Mouse (Mus musculus) bone marrow macrophage, adult 2 months (primary cell): ENCODE results near the gene Mdm2.
"Not testable (repeated sequence)": the region's sequence is repeated elsewhere in the genome, so short reads cannot be mapped to it uniquely, and the experiment has no call there.

ENCODE experiments used
- CTCF ChIP-seq: IDR thresholded peaks from 2 replicates; pipeline ENCODE4 v1.5.1; 2012; ENCODE audit warnings: low read depth, mild to moderate bottlenecking, low read length, moderate library complexity
- POLR2A ChIP-seq: IDR thresholded peaks from 2 replicates; pipeline ENCODE4 v1.6.1; 2012; ENCODE audit warnings: mild to moderate bottlenecking, low read depth, low read length, borderline replicate concordance

- TF ChIP-seq CTCF, POLR2A: not testable (repeated sequence)
These were observed 5.1 kb upstream of the Mdm2 start for GRCm38 (mm10) chr10:117715654-117716053.
